Mouse (Mus musculus) CH12.LX (cell line): ENCODE results near the gene Slc27a4. TPM values are rescaled to one million over a fixed set of nuclear protein-coding genes. Genes with fewer than 3 reads are reported as not detected.

Experiments
- DNase-seq: peaks from one replicate; pipeline ENCODE4 v3.0.0-alpha.2; 2013; ENCODE audit errors: extremely low read depth
- H3K27ac ChIP-seq: 2 replicates; pipeline ENCODE4 v1.5.1; 2012; ENCODE audit warnings: low read depth, mild to moderate bottlenecking, control low read depth, moderate library complexity; ENCODE audit not compliant: insufficient read depth
- H3K27me3 ChIP-seq: replicated peaks from 2 replicates; pipeline ENCODE3; 2012; ENCODE audit warnings: inconsistent platforms
- H3K36me3 ChIP-seq, 2 experiments: replicated peaks in 1 of 2; 2 replicates each; pipeline versions ENCODE3 to v1.6.1; 2012; ENCODE audit warnings: inconsistent platforms in 1 of 2, low read length in 1 of 2, mild to moderate bottlenecking in 1 of 2, mixed read lengths in 1 of 2, moderate library complexity in 1 of 2; ENCODE audit not compliant: control insufficient read depth in 1 of 2, insufficient read depth in 1 of 2
- H3K4me1 ChIP-seq, 2 experiments: 2 replicates each; pipeline ENCODE4 v1.6.1; 2012; ENCODE audit warnings: inconsistent platforms in 1 of 2, moderate library complexity in 1 of 2; ENCODE audit not compliant: insufficient read depth in 2 of 2, control insufficient read depth in 1 of 2
- H3K4me2 ChIP-seq: 2 replicates; pipeline ENCODE4 v1.6.1; 2012; ENCODE audit warnings: low read depth, mild to moderate bottlenecking, control low read depth; ENCODE audit not compliant: poor library complexity, insufficient read depth, severe bottlenecking
- H3K4me3 ChIP-seq, 3 experiments: fragments of 150-350 bp in 1 of 3; sonication (generic) in 1 of 3; replicated peaks in 1 of 3; 2 replicates each; pipeline versions ENCODE3 to v1.5.1; 2011 to 2012; ENCODE audit warnings: low read depth in 2 of 3, low read length in 2 of 3, mild to moderate bottlenecking in 2 of 3, moderate library complexity in 2 of 3, control low read depth in 1 of 3, improper control_type of control experiment in 1 of 3, inconsistent platforms in 1 of 3, mixed read lengths in 1 of 3; ENCODE audit not compliant: poor library complexity in 1 of 3
- H3K79me2 ChIP-seq: replicated peaks from 2 replicates; pipeline ENCODE4 v1.6.1; 2012; ENCODE audit warnings: mild to moderate bottlenecking, moderate library complexity; ENCODE audit not compliant: control insufficient read depth, poor library complexity, insufficient read depth, severe bottlenecking; ENCODE audit errors: extremely low read depth
- H3K9ac ChIP-seq: 2 replicates; pipeline ENCODE4 v1.6.1; 2012; ENCODE audit warnings: low read depth, mild to moderate bottlenecking, control low read depth, moderate library complexity; ENCODE audit not compliant: insufficient read depth
- H3K9me3 ChIP-seq: replicated peaks from 2 replicates; pipeline ENCODE3; 2012; ENCODE audit warnings: low read length, inconsistent platforms, mixed read lengths
- CHD1 ChIP-seq: IDR thresholded peaks from 2 replicates; pipeline ENCODE4 v1.6.1; 2012; ENCODE audit warnings: low read depth, low read length, improper control_type of control experiment, inconsistent platforms
- CHD2 ChIP-seq: IDR thresholded peaks from 2 replicates; pipeline ENCODE4 v1.6.1; 2011; ENCODE audit warnings: low read length, improper control_type of control experiment
- CTCF ChIP-seq, 2 experiments: IDR thresholded peaks in 1 of 2; conservative IDR thresholded peaks in 1 of 2; 2 replicates each; pipeline ENCODE4 v1.5.1; 2011 to 2012; ENCODE audit warnings: low read depth in 2 of 2, low read length in 2 of 2, improper control_type of control experiment in 1 of 2, inconsistent platforms in 1 of 2, mild to moderate bottlenecking in 1 of 2, moderate library complexity in 1 of 2
- EP300 ChIP-seq: IDR thresholded peaks from 2 replicates; pipeline ENCODE4 v1.6.1; 2011; ENCODE audit warnings: low read length, improper control_type of control experiment
- HCFC1 ChIP-seq: IDR thresholded peaks from 2 replicates; pipeline ENCODE4 v1.6.1; 2012; ENCODE audit warnings: low read depth, mild to moderate bottlenecking, inconsistent platforms, low read length, improper control_type of control experiment
- IRF4 ChIP-seq: IDR thresholded peaks from 2 replicates; pipeline ENCODE4 v1.6.1; 2014; ENCODE audit warnings: low read depth, mild to moderate bottlenecking, inconsistent platforms, low read length, improper control_type of control experiment
- JUN ChIP-seq: IDR thresholded peaks from 2 replicates; pipeline ENCODE4 v1.6.1; 2011; ENCODE audit warnings: low read depth, mild to moderate bottlenecking, low read length, improper control_type of control experiment, moderate library complexity; ENCODE audit not compliant: insufficient read depth
- JUND ChIP-seq: conservative IDR thresholded peaks from 2 replicates; pipeline ENCODE4 v1.6.1; 2011; ENCODE audit warnings: low read depth, low read length, improper control_type of control experiment
- MAFK ChIP-seq: IDR thresholded peaks from 2 replicates; pipeline ENCODE4 v1.6.1; 2011; ENCODE audit warnings: low read length, improper control_type of control experiment; ENCODE audit not compliant: insufficient replicate concordance
- MAX ChIP-seq: IDR thresholded peaks from 2 replicates; pipeline ENCODE4 v1.6.1; 2011; ENCODE audit warnings: low read length, improper control_type of control experiment
- MAZ ChIP-seq: IDR thresholded peaks from 2 replicates; pipeline ENCODE4 v1.6.1; 2012; ENCODE audit warnings: low read depth, mild to moderate bottlenecking, inconsistent platforms, low read length, improper control_type of control experiment, moderate library complexity
- MEF2A ChIP-seq: IDR thresholded peaks from 2 replicates; pipeline ENCODE4 v1.6.1; 2014; ENCODE audit warnings: low read depth, mild to moderate bottlenecking, inconsistent platforms, low read length, improper control_type of control experiment, borderline replicate concordance
- MXI1 ChIP-seq: IDR thresholded peaks from 2 replicates; pipeline ENCODE4 v1.6.1; 2011; ENCODE audit warnings: mild to moderate bottlenecking, low read depth, low read length, improper control_type of control experiment
- MYC ChIP-seq: IDR thresholded peaks from 2 replicates; pipeline ENCODE4 v1.6.1; 2011; ENCODE audit warnings: low read depth, mild to moderate bottlenecking, improper control_type of control experiment, low read length
- NELFE ChIP-seq: IDR thresholded peaks from 2 replicates; pipeline ENCODE4 v1.6.1; 2011; ENCODE audit warnings: low read depth, low read length, improper control_type of control experiment
- POLR2A ChIP-seq: IDR thresholded peaks from 2 replicates; pipeline ENCODE4 v1.6.1; 2011; ENCODE audit warnings: low read depth, mild to moderate bottlenecking, improper control_type of control experiment, low read length
- POLR2AphosphoS2 ChIP-seq: IDR thresholded peaks from 2 replicates; pipeline ENCODE4 v1.6.1; 2011; ENCODE audit warnings: low read depth, low read length, improper control_type of control experiment
- RAD21 ChIP-seq: IDR thresholded peaks from 2 replicates; pipeline ENCODE4 v1.6.1; 2011; ENCODE audit warnings: low read depth, mild to moderate bottlenecking, low read length, improper control_type of control experiment, moderate library complexity
- RCOR1 ChIP-seq: conservative IDR thresholded peaks from 2 replicates; pipeline ENCODE4 v1.6.1; 2012; ENCODE audit warnings: low read depth, mild to moderate bottlenecking, inconsistent platforms, low read length, improper control_type of control experiment
- SMC3 ChIP-seq: IDR thresholded peaks from 2 replicates; pipeline ENCODE4 v1.6.1; 2011; ENCODE audit warnings: low read depth, low read length, improper control_type of control experiment
- TCF12 ChIP-seq: IDR thresholded peaks from 2 replicates; pipeline ENCODE4 v1.6.1; 2014; ENCODE audit warnings: low read depth, mild to moderate bottlenecking, inconsistent platforms, low read length, improper control_type of control experiment
- UBTF ChIP-seq: IDR thresholded peaks from 2 replicates; pipeline ENCODE4 v1.6.1; 2012; ENCODE audit warnings: low read depth, mild to moderate bottlenecking, inconsistent platforms, low read length, improper control_type of control experiment, moderate library complexity
- USF2 ChIP-seq: conservative IDR thresholded peaks from 2 replicates; pipeline ENCODE4 v1.6.1; 2011; ENCODE audit warnings: low read depth, low read length, improper control_type of control experiment
- ZKSCAN1 ChIP-seq: IDR thresholded peaks from 2 replicates; pipeline ENCODE4 v1.6.1; 2012; ENCODE audit warnings: low read depth, inconsistent platforms, low read length, improper control_type of control experiment, borderline replicate concordance
- ZMIZ1 ChIP-seq: IDR thresholded peaks from 2 replicates; pipeline ENCODE4 v1.6.1; 2012; ENCODE audit warnings: low read depth, mild to moderate bottlenecking, inconsistent platforms, low read length, improper control_type of control experiment
- dilution Hi-C: fragments of 300-500 bp; cut with MboI; formaldehyde crosslinking; loops from 2 replicates; pipeline ENCODE4 v1.14.3; 2020; ENCODE audit warnings: low sequenced_read_pairs; ENCODE audit not compliant: extremely low pct_unique_long_range_greater_than_20kb, extremely low pct_ligation_motif_present
- in situ Hi-C: fragments of 300-500 bp; cut with MboI; formaldehyde crosslinking; loops from 3 replicates; pipeline ENCODE4 v1.14.3; 2019; ENCODE audit warnings: low sequenced_read_pairs, low pct_ligation_motif_present, low pct_unique_long_range_greater_than_20kb, mixed read lengths
- polyA plus RNA-seq: library from polyadenylated mRNA; unstranded; fragments of >175 nt; gene quantifications from 2 replicates; pipeline ENCODE4 v1.2.1, GENCODE M21; 2012; ENCODE audit warnings: low read depth; ENCODE audit not compliant: insufficient read length
- total RNA-seq, 2 experiments: library from RNA; depleted of rRNA; stranded (reverse); fragments of 300-350 nt in 1 of 2; fragments of >200 nt in 1 of 2; gene quantifications; 2 replicates each; pipeline ENCODE4 v1.2.3; 2012 to 2014

Gene Slc27a4
- total and polyA plus RNA-seq, 3 experiments = 4.7 to 11.3 (median 4.8) TPM

- in situ Hi-C loops = loop anchor here (5.0 kb wide), 1 partner anchor 42 kb away; no protein-coding TSS in a partner anchor
- peaks cover 0 to 3% of the 10 kb centered on the region in 2 experiments; a peak in 1 of 4 replicates for H3K4me1 ChIP-seq
- no peak overlapping the region for H3K27ac ChIP-seq
- H3K79me2 ChIP-seq = no peaks in the 10 kb centered on the region
- peak; percentile 38 for DNase-seq
- no peak overlapping the region for H3K9ac ChIP-seq
- H3K27me3 ChIP-seq = peaks cover 8% of the 10 kb centered on the region
- H3K4me2 ChIP-seq = no peak overlapping the region
- H3K36me3 ChIP-seq = no peaks in the 10 kb centered on the region
- dilution Hi-C loops = no loop called here
- no peak overlapping the region for H3K4me3 ChIP-seq
- peak; percentile 70 for TF ChIP-seq RAD21
- TF ChIP-seq EP300 = no peak
- TF ChIP-seq NELFE = 0 out of 2 replicates have a peak, but pooled peaks have one; percentile 14
- TF ChIP-seq SMC3 = peak; percentile 63
- TF ChIP-seq MYC = no peak
- TF ChIP-seq CTCF (conservative IDR thresholded peaks at IDR 0.05 in 1 of 2, IDR thresholded peaks at IDR 0.05 in 1 of 2; ENCODE audit: low read depth in 2 of 2, low read length in 2 of 2) = peak; percentile 59 to 78; a peak in 3 of 4 replicates
- H3K9me3 ChIP-seq = no peaks in the 10 kb centered on the region
These were observed 56.5 kb downstream of the Slc27a4 start for GRCm38 (mm10) chr2:29858748-29859473.

DNA sequence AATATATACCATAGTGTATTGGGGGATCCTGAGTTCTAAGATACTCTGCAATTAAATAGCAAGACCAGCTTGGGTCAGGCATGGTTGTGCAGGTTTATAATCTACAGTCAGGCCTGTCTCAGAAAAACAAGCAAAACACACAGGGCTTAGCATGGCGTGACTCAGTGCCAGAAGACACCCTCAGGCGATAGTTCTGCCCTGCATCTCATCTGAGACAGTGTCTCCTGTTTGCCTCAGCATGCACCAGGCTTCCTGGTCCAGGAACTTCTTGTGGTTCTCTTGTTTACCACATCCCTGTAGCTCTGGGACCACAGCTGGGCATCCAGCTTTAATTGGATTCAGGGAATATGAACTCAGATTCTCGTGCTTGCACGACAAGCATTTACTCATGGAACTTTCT, 62.7 kb downstream of the Slc27a4 start:
- H3K4me2 ChIP-seq = no peak overlapping the region
- in situ Hi-C loops = loop anchor here (10.0 kb wide), 1 partner anchor 100 kb away; no protein-coding TSS in a partner anchor
- H3K36me3 ChIP-seq = no peaks in the 10 kb centered on the region
- no peaks in the 10 kb centered on the region for H3K9me3 ChIP-seq
- H3K4me3 ChIP-seq = no peak overlapping the region
- no peaks in the 10 kb centered on the region for H3K79me2 ChIP-seq
- H3K4me1 ChIP-seq = peaks cover 0 to 7% of the 10 kb centered on the region in 2 experiments; a peak in 2 of 4 replicates
- DNase-seq = no peak
- TF ChIP-seq USF2 (no peak), MAX (no peak), POLR2AphosphoS2 (no peak), POLR2A (no peak), CHD2 (no peak), UBTF (no peak), JUN (no peak), MAZ (no peak), MEF2A (no peak), TCF12 (no peak), ZKSCAN1 (no peak), HCFC1 (no peak), JUND (no peak), MXI1 (no peak), IRF4 (no peak), RCOR1 (no peak), CHD1 (no peak), ZMIZ1 (no peak), MAFK (no peak)
- no peak overlapping the region for H3K27ac ChIP-seq
- dilution Hi-C loops = no loop called here
- H3K9ac ChIP-seq = no peak overlapping the region
- peaks cover 16% of the 10 kb centered on the region for H3K27me3 ChIP-seq
